Mouse (Mus musculus) cerebellum, postnatal 36 days (tissue): ENCODE results near the gene M1ap.
A peak's percentile ranks its signal among the peaks of the same experiment; 100 is the strongest.

Experiments used
- DNase-seq, 2 experiments: peaks; one replicate each; pipeline ENCODE4 v3.0.0; 2021 to 2022; ENCODE audit warnings: mixed read lengths in 2 of 2

Gene M1ap

DNA sequence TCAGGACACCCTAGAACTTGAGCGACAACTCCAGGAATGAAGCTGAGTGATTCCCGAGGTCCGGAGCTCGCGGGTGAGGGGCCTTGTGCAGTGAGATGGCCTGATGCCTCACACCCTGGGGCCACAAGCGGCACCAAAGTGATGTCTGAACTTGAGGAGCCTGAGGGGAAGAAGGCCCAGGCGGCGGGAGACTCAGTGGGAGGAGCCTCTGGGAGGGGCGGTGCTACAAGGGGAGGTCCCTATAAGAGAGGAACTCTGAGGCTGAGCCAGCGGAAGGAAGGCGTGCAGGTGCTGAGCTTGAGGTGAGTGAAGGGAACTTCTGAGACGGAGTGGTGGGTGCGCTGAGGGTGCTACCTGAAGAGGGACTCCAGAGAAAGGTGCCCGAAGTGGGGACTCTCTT lies at the start of gene M1ap:
Gene M1ap (plus strand): TSS at position 252 of the 400 bp plus-strand sequence.
- DNase-seq: no peak

DNA sequence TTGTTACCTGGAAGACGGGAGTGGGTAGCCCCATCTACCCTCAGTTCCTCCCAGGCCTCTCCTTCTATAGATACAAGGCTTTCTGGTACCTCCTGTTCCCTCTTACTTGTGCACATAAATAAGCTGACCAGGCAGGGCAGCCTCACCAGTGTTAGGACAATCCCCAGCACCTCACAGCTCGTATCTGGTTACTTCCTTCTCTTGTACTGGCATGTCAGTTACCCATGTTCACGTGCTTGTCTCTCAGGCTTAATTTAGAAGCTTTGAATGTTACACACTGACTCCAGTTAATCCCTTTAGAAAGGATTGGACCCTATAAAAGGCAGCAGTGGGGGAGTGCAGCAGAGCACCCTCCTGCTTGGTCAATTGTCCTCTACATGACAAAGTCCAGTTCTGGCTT lies 49.4 kb upstream of the M1ap start:
- no peak for DNase-seq

DNA sequence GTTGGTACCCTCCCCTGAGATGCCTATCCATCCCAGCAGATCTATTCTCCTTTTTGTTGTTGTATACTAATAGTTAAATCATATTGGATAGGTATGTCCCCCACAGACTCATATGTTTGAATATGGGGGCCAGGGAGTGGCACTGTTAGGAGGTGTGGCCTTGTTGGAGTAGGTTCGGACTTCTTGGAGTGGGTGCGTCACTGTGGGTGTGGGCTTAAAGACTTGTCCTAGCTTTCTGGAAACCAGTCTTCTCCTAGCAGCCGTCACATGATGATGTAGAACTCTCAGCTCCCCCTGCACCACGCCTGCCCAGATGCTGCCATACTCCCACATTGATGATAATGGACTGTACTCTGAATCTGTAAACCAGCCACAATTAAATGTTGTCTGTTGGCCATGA lies 48.5 kb upstream of the M1ap start:
- DNase-seq: no peak

DNA sequence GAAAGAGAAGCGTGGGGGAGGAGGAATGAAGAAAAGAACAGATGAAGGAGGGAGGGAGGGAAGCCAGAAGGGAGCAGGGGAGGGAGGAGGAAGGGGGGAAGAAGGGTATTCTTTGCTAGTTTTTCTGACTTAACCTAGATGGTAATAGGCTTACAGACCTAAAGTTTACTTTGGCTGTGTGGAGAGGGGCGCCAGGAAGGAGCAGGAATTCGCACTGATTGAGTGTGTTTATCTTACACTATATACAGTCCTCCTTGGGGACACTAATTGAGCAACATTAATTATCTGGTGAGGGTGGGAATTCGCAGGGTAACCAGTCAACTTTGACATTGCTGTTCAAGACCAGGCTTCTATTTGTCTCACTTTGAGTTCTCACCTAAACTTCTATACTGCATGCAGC lies 48.0 kb upstream of the M1ap start:
- DNase-seq: no peak

DNA sequence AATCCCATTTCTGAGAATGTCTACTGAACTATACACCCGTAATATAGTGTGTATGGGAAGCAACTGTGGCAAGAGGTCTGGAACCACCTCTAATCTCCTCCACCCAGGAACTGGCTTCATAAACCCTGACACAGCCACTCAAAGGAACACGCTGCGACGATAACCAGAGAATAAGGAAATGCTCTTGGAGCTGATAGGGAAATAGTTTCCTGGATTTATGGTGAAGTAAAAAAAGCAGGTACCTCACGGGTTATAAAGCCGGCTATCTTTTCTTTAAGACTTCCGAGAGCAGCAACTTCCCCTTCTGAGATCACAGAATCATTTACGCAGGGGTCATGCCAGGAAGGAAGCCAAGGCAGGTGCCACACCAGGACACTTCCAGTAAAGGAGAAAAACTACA lies 44.1 kb upstream of the M1ap start:
- no peak for DNase-seq

DNA sequence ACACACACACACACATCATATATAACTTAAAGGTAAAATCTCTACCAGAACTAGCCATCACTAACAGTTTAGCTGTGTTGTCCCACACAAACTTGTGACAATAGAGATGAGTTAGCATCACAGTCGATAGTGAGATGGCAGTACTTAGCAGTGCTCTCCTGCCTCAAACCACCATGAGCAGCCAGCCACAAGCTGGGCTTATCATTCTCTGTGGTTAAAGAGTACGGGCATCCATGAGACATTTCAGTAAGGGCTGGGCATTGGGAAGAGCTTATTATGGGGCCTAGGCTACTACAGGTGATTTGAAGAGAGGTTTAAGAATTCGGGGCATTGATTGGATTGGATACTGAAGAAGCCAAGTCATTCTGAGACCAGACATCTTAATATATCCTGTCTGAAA lies 39.7 kb upstream of the M1ap start:
- no peak for DNase-seq

DNA sequence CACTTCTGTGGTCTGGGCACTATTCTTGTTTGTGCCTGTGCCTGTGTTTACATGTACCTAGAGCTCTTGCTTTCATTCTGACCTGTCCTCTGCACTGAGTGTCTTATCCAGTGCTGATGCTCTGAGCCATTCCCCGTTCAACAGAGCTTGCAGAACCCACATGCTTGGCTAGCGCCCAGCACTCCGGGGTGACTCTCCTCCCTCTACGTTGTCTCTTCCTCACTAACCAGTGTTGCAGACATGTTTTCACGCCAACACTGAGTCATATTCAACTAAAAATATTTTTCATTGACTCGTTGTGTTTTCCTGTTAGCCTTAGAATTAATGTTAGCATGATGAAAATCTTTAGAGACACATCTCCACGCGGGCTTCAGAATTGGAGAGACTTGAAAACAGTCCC lies 38.7 kb upstream of the M1ap start:
- DNase-seq: no peak

DNA sequence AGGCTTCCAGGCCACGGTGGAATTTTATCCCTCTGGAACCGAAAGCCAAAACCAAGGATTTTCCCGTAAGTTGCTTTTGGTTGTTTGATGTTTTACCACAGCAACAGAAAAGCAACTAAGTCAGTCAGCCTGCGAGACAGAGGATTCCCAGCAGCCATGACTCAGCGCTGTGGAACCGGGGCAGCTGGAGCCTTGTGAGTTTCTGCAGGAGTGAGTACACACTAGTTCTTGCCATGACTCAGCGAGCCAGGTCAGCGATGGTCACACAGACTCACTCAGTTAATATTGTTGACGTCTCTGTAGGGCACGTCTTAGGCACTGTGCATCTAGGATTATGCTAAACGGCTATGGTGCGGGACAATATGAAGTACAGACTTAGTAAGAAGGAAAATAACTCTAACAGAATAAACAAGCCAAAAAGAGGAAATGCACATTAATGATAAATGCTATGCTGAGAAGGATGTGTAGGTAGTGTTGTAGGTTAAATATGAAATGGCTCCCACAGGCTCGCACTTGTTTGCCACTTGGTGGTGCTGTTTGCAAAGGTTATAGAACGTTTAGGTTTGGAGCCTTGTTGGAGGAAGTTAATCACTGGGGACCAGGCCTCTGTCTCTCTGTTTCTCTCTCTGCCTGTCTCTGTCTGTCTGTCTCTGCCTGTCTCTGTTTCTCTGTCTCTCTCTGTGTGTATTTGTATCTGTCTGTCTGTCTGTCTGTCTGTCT lies 37.4 kb upstream of the M1ap start:
- DNase-seq: peak in 1 of 2 experiments; percentile 65

DNA sequence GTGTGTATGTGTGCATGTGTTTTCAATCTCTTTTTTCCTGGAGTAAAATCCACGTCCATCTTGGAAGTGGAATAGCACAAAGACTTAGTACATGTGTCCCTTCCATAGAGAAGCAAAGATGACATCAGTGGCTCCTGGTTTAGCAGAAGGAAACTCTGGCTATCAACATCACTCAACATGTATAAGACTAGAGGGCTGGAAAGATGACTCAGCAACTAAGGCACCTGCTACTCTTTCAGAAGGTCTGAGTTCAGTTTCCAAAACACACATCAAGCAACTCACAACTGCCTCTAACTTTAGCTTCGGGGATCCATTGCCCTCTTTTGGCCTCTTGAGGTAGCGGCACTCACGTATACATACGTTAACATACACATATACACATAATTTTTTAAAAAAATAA lies 35.4 kb upstream of the M1ap start:
- DNase-seq: no peak

DNA sequence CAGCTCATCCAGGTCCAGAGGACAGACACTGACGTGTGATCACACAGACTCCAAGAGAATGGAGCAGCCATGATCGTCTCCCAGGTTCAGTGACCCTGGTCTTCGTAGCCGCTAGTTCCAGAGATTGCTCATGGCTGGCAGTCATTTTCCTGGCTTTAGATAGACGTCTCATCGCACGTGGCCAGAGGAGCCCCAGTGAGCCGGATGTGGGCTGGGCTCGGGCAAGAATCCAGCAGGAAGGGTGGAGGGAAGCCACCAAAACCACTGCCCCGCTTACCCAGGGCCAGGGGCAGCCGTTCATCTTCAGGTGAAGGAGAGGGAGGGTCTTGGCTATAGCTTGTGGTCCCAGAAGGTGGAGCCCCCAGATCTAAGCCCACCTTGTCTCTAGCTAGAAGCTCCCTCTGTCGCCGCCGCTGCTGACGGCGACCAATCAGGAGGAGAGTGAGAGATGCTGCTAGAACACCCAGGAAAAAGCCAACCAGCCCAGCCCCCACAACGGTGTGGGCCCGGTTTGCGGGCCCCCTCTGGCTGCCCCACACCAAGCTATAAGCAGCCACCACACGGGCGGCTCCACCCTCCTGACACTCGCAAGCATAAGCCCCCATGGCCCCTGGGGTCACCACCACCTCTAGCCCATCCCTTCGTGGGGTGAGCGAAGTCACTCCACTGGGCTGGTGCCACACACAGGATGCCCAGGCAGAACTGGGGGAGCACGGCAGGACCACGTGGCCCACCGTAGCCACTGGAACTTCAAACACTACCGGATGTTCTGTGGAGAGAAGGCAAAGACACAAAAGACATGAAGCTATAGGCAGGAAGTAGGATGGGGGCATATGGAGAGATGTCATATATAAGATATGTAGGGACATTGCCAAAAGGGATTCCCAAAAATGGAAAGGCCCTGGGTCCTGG lies 33.1 kb upstream of the M1ap start:
- no peak for DNase-seq

DNA sequence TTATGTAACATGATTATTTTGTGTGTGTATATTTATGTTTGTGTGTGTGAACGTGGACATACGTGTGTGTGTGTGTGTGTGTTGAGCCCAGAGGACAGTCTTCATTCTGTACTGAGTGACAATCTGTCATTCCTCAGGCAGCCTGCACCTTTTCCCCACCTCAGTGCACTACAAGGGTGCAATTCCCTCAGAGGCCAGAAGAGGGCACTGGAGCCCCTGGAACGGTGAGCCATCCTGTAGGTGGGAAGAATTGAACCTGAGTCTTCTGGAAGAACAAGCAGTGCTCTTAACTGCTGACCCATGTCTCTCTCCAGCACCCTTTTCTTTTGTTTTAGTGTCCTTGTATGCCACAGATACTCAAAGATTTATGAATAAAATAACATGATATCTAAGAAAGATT lies 30.8 kb upstream of the M1ap start:
- peak; percentile 76 to 82 for DNase-seq

DNA sequence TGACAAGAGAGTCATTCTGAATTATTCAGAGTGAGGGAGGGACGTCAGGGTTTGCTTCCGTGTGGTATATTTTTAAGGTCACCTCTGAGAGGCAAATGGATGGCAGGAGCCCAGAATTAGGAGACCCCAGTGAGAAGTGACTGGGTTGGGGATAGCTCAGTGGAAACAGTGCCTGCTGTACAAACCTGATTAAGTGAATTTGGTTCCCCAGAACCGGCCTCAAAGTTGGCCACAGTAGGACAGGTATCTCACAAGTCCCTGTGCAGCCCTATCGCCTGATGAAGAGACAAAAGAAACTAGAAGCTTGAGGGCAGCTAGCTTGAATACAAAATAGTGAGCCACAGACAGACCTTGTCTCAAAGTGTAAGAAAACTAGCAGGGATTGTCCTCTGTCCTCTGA lies 30.2 kb upstream of the M1ap start:
- DNase-seq: no peak

DNA sequence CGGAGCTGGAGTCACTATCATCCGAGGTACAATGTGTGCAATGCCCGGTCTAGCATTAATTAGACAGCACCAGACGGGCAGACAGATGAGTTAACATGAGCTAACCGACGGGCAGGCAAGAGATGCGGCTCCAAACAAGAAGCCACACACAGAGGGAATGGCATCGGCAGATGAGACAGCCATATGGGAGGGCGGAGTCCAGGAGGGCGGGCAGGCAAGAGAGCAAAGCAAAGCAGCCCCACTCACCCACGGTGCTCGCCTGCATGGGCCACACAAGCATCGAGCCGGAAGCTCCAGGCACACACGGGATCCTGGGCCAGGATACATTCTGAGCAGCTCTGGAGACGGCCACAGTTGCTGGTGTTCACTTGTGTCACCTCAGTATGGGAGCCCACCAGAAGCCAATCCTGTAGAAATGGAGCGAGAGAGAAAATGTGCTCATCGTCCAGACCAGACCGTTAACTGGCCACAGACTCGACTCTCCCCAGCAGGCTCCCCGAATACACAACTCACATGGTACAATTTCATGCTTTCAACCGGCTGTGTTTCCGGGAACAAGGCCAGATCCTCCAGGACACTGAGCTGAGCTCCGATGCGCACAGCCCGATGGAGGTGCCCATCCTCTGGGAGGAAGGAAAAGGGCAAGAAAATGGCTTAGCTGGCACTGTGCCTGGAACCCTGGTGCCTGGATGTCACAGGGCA lies 29.5 kb upstream of the M1ap start:
- DNase-seq: peak; percentile 90

DNA sequence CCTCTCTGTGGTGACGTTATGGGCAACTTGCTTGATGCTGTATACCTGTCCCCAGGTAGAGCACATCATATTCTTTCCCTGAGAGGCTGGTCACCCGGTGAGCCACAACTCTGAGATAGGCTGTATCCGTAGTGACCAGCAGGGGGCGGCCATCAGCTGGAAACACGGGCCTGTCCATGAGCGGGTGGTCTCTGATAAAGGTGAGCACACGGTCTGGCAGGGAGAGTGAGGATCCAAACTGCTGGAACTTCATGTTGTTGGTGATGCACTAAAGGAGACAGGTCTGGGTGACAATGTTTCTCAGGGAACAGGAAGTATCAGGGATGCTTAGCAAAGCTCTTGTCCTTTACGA lies 28.9 kb upstream of the M1ap start:
- no peak for DNase-seq

DNA sequence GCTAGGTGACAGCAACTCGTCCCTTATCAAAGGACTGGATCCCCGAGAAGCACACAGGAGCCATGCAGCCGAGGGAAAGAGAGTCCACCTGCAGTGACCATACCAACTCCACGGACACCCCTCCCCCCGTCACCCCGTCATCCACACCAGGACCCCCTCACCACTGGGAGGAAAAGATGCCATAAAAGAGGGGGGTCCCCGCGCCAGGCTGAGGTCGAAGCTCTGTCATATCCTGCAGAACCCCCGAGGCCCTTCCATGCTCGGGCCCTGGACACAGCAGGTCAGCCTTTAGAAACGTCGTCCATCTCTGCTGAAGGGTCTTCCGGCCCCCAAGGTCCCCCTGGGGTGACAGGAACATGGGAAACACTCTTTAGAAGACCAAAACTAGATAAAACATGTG lies 28.3 kb upstream of the M1ap start:
- DNase-seq: peak in 1 of 2 experiments; percentile 24

DNA sequence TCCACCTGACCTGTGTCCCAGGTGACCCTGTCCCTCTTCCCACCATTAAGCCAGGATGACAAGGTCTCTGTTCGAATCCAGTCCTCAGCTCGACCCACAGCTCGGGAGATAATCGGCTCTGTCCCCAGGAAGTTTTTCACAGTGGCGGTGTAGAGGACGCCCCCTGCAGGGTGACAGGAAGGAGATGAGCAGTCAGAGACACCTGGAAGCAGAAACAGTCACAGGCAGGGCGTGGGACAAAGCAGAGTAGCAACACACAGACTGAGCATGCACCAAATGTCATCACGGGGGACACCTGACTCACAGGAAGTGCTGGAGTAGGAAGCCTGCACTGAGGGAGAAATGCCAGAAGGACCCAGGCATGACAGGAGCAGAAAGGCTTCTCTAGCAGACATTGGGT lies 27.2 kb upstream of the M1ap start:
- peak in 1 of 2 experiments; percentile 18 for DNase-seq

DNA sequence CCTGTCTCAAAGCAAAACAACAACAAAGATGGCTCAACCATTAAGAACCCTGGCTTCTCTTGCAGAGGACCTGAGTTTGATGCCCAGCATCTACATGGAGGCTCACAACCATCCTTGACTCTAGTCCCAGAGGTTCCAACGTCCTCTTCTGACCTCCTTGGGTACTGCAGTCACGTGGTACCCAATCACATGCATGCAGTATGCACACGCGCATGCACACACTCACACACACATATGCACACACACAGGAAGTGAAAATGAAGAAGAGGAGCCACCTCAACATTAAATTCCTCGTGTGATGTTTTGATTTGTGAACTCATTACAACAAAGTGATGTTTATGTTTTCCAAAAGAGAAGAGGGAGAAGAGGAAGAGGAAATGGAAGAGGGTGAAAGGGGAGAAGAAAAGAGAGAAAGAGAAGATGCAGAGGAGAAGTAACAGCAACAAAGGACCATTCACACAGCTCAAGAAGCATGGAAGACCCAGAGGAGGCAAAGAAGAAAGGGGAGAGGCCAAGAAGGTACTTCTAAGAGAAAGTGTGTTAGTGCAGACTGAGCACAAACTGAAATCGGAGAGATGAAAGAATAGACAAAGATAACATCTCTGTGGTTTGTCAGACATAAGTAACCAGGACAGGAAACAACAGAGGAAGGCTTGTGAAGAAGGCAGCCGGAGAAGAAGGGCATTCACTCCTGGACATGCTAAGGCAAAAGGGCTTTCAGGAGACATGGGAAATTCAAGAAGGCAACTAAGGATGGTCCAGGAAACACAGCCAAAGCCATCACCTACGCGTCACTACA lies 25.1 kb upstream of the M1ap start:
- no peak for DNase-seq

DNA sequence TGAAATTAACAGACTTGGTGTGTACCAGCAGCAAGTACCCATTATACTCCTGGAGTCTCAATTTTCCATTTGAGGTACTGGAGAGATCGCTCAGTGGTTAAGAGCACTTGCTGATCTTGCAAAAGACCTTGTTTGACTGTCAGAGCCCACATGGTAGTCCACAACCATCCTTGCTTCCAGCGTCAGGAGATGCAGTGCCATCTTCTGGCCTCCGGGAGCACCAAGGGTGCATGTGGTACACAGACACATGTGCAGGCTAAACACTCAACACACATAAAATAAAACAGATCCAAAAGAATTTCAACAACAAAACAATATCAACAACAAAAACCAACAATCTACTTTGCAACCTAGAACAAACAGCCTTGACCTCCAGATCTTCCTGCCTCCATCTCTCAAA lies 21.7 kb upstream of the M1ap start:
- DNase-seq: no peak

DNA sequence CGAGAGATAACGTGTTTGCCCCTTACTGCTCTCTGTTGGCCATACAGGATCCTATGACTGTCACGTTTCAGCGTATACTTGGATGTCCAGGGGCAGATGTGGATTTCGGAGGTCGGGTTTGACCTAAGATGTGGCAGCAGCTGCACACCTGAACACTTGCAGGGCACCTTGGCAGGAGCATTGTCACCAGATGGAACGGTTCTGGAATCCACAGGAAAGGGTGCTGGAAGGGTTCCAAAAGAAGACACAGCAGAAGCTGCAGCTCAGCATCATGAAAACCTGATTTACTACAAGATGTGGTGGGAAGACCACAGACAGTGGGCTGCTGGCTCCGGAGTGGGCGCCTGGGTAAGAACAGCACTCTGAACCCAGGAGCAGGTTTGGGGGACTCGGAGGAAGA lies 20.6 kb upstream of the M1ap start:
- peak; percentile 22 to 44 for DNase-seq

DNA sequence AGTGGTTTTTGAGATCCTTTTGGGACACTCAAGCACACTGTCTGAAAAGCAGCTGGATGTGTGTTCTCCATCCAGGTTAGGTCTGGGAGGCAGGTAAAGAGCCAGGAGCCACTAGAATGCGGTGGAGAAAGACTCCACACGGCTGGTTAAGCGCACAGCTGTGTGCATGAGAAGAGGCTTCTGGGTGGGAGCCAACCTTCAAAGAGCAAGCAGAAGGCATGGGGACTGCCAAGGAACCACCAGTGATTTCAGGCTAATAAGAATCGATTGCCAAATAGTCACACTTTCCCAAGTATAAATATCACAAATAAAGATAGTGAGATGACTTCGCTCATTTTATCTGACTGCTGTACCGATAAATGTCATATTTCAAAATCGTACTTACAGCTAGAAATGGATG lies 20.2 kb upstream of the M1ap start:
- peak in 1 of 2 experiments; percentile 20 for DNase-seq

DNA sequence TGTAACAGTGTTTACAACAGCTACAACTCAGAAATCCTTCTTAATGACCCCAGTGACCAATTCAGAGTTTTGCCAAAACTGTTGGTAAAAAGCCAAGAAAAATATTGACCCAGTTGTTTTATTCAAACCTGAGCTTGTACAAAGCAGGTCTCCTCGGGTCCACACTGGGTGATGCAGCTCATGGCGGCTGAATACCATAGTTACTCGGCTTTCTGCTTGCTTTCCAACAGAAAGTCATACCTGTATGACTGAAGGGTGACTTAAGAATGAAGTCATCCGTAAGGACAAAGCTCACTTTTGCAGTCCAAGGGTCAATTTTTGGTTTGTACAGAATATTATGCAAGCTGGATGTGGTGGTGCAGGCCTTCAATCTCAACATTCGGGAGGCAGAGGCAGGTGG lies 19.1 kb upstream of the M1ap start:
- DNase-seq: no peak

DNA sequence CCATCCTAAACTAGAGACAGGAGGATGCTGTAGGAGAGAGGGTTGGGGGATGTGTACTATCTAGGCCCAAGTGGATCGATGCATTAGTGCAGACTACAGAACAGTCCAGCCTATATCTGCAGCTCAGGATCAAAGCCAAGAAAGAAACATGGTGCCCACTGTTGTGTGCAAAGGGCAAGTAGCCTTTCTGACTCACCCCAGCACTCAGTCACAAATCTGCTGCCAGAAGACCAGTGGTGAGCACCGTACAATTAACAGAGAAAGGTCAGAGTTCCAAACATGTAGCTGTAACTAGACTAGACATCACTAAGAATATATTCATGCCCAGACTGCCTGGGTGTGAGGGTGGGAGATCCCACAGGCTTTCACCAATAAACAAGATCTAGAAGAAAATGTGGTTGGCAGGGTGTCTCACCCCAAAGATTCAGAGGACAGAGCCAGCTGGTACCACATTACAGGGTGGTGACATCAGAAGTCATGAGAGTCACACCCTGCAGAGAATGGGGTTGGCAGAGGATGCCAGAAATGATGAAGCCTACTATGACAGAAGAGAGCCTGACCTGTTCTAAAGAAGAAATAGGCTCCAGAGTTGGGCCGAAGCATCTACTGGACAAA lies 12.0 kb upstream of the M1ap start:
- peak in 1 of 2 experiments; percentile 33 for DNase-seq
